Mouse (Mus musculus) neural tube, embryonic 15.5 days (tissue): ENCODE measurements at regions not wholly inside any gene's neighbourhood (a gene's known extent, or its start where the extent isn't known, plus 50 kb on each side); places are given as distances from the start of the nearest gene placed in this dataset.
A peak's percentile ranks its signal among the peaks of the same experiment; 100 is the strongest.

Experiments used
- ATAC-seq: fragments of 200-750 bp; cut with Nextera tagmentation; 2 replicates; pipeline ENCODE4 v1.8.0; 2017; ENCODE audit warnings: mild to moderate bottlenecking, moderate TSS enrichment, moderate library complexity; ENCODE audit not compliant: low FRiP score
- H3K27ac ChIP-seq: fragments of 300-500 bp; sonication (generic); replicated peaks from 2 replicates; pipeline ENCODE4 v1.5.1; 2015; ENCODE audit warnings: mild to moderate bottlenecking, inconsistent platforms
- H3K27me3 ChIP-seq: fragments of 300-500 bp; sonication (generic); replicated peaks from 2 replicates; pipeline ENCODE4 v1.6.1; 2015; ENCODE audit warnings: inconsistent platforms
- H3K36me3 ChIP-seq: fragments of 300-500 bp; sonication (generic); 2 replicates; pipeline ENCODE4 v1.6.1; 2015; ENCODE audit warnings: inconsistent platforms
- H3K4me1 ChIP-seq: fragments of 300-500 bp; sonication (generic); 2 replicates; pipeline ENCODE4 v1.6.1; 2015; ENCODE audit warnings: inconsistent platforms
- H3K4me2 ChIP-seq: fragments of 300-500 bp; sonication (generic); 2 replicates; pipeline ENCODE4 v1.6.1; 2015; ENCODE audit warnings: inconsistent platforms, mild to moderate bottlenecking, moderate library complexity
- H3K4me3 ChIP-seq: fragments of 300-500 bp; sonication (generic); replicated peaks from 2 replicates; pipeline ENCODE4 v1.5.1; 2015; ENCODE audit warnings: mild to moderate bottlenecking, inconsistent platforms
- H3K9ac ChIP-seq: fragments of 300-500 bp; sonication (generic); replicated peaks from 2 replicates; pipeline ENCODE4 v1.6.1; 2015; ENCODE audit warnings: mild to moderate bottlenecking, inconsistent platforms
- H3K9me3 ChIP-seq: fragments of 300-500 bp; sonication (generic); replicated peaks from 2 replicates; pipeline ENCODE4 v1.6.1; 2016; ENCODE audit warnings: inconsistent platforms
- WGBS: fragments of 180-500 bp; shearing (Covaris S2); methylation state at CpG from one replicate; pipeline ENCODE4 v1.1.7; 2015; ENCODE audit warnings: mixed read lengths; 5-methylcytosine and 5-hydroxymethylcytosine counted together

DNA sequence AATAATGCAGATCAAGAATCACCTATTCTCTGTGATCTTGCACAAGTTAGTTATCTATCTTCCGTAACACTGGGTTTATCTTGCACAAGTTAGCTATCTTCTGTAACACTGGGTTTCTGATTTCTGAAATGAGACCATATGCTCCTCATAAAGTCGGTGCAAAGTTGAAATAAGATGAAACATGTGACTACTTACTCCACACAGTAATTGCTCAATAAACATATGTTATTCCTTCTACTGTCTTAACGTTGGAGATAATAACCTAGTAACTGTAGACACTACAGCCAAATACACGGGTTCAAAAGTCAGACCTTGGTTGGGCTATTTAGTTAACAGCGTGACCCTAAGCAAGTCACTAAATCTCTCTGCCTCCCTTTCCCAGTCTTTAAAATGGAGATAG, 65.8 kb upstream of the Atp11b start:
- H3K9ac ChIP-seq, result no peak overlapping the region
- no peak overlapping the region for H3K27ac ChIP-seq
- WGBS, result 82% methylated on average over 5 of the region's 5 CpGs
- H3K9me3 ChIP-seq, result no peaks in the 10 kb centered on the region
- ATAC-seq, result no peak
- no peak overlapping the region for H3K4me3 ChIP-seq
- H3K4me2 ChIP-seq, result no peak overlapping the region
- no peaks in the 10 kb centered on the region for H3K4me1 ChIP-seq
- no peaks in the 10 kb centered on the region for H3K36me3 ChIP-seq
- H3K27me3 ChIP-seq, result no peaks in the 10 kb centered on the region

GRCm38 (mm10) chr3:35688781-35689180, 65.1 kb upstream of the Atp11b start:
- Histone ChIP-seq H3K4me3 (no peak overlapping the region), H3K27ac (no peak overlapping the region), H3K27me3 (no peaks in the 10 kb centered on the region), H3K4me1 (no peaks in the 10 kb centered on the region), H3K9ac (no peak overlapping the region), H3K9me3 (no peaks in the 10 kb centered on the region), H3K36me3 (no peaks in the 10 kb centered on the region), H3K4me2 (no peak overlapping the region)
- WGBS, result 22% methylated on average over 4 of the region's 4 CpGs
- ATAC-seq, result peak; percentile 92

DNA sequence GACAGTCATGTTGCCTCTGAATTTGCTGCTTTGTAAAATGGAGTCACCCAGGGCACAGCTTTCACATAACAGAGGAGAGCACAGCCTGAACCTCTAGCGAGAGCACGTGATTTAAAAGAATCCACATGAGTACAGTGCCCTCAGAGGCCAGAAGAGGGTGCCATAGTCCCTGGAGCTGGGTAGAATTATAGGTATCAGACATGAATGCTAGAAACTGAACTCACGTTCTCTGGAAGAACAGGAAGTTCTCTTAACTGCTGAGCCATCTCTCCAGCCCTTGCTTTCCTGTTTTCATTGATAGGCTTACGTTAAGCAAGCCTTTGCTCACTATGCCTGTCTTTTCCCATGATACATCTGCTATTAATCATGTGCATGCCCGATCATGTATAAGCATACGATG, 60.9 kb upstream of the Atp11b start:
- Histone ChIP-seq H3K36me3 (no peaks in the 10 kb centered on the region), H3K9me3 (no peaks in the 10 kb centered on the region), H3K4me2 (no peak overlapping the region), H3K27ac (no peak overlapping the region), H3K9ac (no peak overlapping the region), H3K27me3 (no peaks in the 10 kb centered on the region), H3K4me1 (no peaks in the 10 kb centered on the region), H3K4me3 (no peak overlapping the region)
- ATAC-seq, result peak; percentile 55; the same call in 1 of the 2 replicates
- 59% methylated on average over 6 of the region's 6 CpGs for WGBS

DNA sequence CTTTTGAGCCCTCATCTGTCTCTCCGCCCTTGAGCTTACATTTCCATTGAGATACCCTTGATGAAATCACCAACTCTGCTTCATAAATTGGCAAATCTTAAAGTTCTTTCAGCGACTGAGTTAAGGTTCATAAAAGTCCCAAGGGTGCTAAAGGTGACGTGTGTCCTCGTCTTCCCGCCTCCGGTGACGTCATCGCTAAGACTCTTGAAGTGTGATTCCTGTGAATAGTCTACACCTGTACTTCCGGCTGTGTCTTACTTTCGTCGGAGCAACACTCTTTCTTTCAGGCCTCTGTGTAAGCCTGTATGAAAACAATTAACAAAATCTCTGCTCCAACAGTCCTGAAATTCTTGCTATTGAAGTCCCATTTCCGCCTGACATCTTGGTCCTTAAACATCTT, 60.4 kb upstream of the Atp11b start:
- Histone ChIP-seq H3K4me3 (no peak overlapping the region), H3K27me3 (no peaks in the 10 kb centered on the region), H3K9ac (no peak overlapping the region), H3K36me3 (no peaks in the 10 kb centered on the region), H3K9me3 (no peaks in the 10 kb centered on the region), H3K4me2 (no peak overlapping the region), H3K27ac (no peak overlapping the region), H3K4me1 (no peaks in the 10 kb centered on the region)
- 92% methylated on average over 12 of the region's 12 CpGs for WGBS
- no peak for ATAC-seq

DNA sequence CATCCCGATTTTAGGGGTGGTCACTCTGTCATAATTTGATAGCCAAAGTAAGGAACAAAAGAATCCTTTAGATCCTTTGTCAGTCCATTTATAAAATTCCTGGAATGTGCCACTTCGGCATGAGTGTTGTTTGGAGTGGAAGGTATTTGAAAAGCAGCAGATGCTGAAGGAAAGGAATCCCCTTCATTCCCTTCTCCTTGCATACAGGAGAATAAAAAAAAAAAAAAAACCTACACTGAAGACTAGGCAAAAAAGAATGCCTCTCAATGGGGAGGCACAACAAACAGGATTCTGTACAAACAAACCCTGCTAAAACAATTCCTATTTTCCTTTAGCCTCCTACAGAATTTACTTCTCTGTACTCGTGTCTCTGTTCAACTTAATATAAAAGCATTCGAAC, 59.7 kb upstream of the Atp11b start:
- no peaks in the 10 kb centered on the region for H3K4me1 ChIP-seq
- no peaks in the 10 kb centered on the region for H3K36me3 ChIP-seq
- H3K4me2 ChIP-seq, result no peak overlapping the region
- no peak for ATAC-seq
- H3K4me3 ChIP-seq, result no peak overlapping the region
- no peak overlapping the region for H3K27ac ChIP-seq
- no peaks in the 10 kb centered on the region for H3K9me3 ChIP-seq
- no peaks in the 10 kb centered on the region for H3K27me3 ChIP-seq
- H3K9ac ChIP-seq, result no peak overlapping the region
- WGBS, result 80% methylated on average over 4 of the region's 4 CpGs

- ATAC-seq, result no peak
- H3K9me3 ChIP-seq, result no peaks in the 10 kb centered on the region
- no peak overlapping the region for H3K27ac ChIP-seq
- no peaks in the 10 kb centered on the region for H3K27me3 ChIP-seq
- no peak overlapping the region for H3K9ac ChIP-seq
- no peaks in the 10 kb centered on the region for H3K4me1 ChIP-seq
- no peaks in the 10 kb centered on the region for H3K36me3 ChIP-seq
- no peak overlapping the region for H3K4me2 ChIP-seq
- WGBS, result 62% methylated on average over 3 of the region's 3 CpGs
- H3K4me3 ChIP-seq, result no peak overlapping the region
Observed at GRCm38 (mm10) chr3:35695859-35696258, 58.0 kb upstream of the Atp11b start.

DNA sequence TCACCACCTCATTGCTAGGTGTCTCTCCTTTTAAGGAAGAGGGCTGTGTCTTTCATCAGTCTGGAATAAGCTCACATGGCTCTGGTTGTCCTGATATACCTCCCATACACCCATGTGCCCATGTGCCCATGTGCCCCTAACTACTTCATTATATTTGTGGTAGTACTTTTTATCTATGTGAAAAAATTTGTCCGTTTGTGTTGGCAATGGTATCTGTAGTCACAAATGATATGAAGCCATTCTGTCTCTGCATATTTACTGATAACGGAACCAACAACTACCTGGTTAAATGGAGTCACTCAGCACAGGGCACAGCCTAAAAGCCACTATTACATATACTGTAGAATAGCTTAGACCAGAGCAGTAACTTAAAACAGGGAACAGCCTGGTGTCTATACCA, 54.6 kb upstream of the Atp11b start:
- H3K9ac ChIP-seq, result no peak overlapping the region
- no peak overlapping the region for H3K4me2 ChIP-seq
- no peaks in the 10 kb centered on the region for H3K9me3 ChIP-seq
- H3K27me3 ChIP-seq, result no peaks in the 10 kb centered on the region
- no peaks in the 10 kb centered on the region for H3K36me3 ChIP-seq
- no peak overlapping the region for H3K4me3 ChIP-seq
- no peak for ATAC-seq
- 94% methylated on average over 2 of the region's 2 CpGs for WGBS
- H3K27ac ChIP-seq, result no peak overlapping the region
- H3K4me1 ChIP-seq, result no peaks in the 10 kb centered on the region

GRCm38 (mm10) chr3:35699979-35700378, 53.9 kb upstream of the Atp11b start:
- Histone ChIP-seq H3K4me2 (no peak overlapping the region), H3K27me3 (no peaks in the 10 kb centered on the region), H3K4me1 (no peaks in the 10 kb centered on the region), H3K36me3 (no peaks in the 10 kb centered on the region), H3K9ac (no peak overlapping the region), H3K4me3 (no peak overlapping the region), H3K9me3 (no peaks in the 10 kb centered on the region), H3K27ac (no peak overlapping the region)
- ATAC-seq, result no peak

DNA sequence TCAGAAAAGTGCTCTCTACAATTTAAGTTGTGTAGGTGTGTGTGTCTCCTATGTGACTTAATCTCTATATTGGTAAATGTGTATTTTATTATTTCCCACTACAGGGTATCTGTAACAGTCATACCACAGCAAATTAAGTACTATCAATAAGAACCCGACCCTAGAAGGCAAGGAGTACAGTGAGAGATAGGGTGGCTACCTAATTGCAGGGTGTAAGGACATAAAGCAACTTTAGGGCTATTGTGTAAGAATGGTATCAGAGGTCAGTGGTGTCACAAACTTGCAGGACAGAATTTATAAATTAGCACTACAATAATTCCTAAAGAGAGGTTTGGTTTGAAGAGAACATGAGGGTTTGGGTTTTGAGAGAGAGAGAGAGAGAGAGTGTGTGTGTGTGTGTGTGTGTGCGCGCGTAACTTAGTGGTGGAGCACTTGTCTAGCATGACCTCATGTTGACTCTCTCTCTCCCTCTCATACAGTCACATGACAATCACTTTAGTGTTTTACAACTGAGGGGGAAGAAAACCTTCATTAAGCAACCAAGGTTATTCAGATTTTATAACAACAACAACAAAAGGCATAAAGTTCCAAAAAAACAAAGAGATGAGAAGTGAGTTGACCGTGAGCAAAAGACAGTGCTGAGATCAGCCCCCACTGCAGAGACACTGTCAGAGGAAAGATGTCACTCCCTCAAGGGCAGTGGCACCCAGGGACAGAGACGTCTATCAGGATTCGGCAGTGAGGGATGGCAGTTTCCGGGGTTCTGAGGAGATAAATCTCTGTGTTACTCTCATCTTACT, 50.2 kb upstream of the Atp11b start:
- Histone ChIP-seq H3K27ac (no peak overlapping the region), H3K4me3 (no peak overlapping the region), H3K36me3 (no peaks in the 10 kb centered on the region), H3K4me1 (no peaks in the 10 kb centered on the region), H3K9ac (no peak overlapping the region), H3K27me3 (no peaks in the 10 kb centered on the region), H3K4me2 (no peak overlapping the region), H3K9me3 (no peaks in the 10 kb centered on the region)
- 40% methylated on average over 8 of the region's 8 CpGs for WGBS
- no peak for ATAC-seq
